Mouse (Mus musculus): ENCODE results near the gene Nol10.

Nol10 gene

GRCm38 (mm10) chr12:17360650-17361049, 12.4 kb downstream of the Nol10 start:
- DNase-seq (ENCODE audit: inconsistent age in 2 of 2, low spot score in 1 of 2), result no peak

- DNase-seq (ENCODE audit: inconsistent age in 2 of 2, low spot score in 1 of 2), result no peak
Measured at GRCm38 (mm10) chr12:17362316-17362715, 14.1 kb downstream of the Nol10 start.

DNA sequence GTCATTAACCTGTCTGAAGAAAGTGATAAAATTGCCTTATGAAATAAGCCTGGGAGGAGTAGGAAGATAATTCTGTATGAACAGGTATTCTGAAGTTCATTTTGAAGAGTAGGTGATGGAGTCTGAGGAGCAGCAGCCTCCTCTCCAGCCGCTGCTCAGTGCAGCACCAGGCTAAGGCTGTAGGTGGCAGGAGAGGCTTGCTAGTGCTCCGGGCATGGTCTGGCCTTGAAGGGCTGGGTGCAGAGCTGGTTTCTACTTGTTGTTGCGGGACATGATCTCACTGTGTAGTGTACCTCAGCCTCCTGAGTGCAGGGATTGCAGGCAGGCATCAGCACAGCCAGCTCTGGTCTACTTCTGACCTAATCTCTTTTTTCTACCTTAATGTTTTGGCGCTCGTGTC, 18.7 kb downstream of the Nol10 start:
- DNase-seq (ENCODE audit: inconsistent age in 2 of 2, low spot score in 1 of 2), result peak; percentile 86 to 93

GRCm38 (mm10) chr12:17369111-17369510, 20.9 kb downstream of the Nol10 start:
- DNase-seq (ENCODE audit: inconsistent age in 2 of 2, low spot score in 1 of 2), result peak in 1 of 2 experiments; percentile 56

DNA sequence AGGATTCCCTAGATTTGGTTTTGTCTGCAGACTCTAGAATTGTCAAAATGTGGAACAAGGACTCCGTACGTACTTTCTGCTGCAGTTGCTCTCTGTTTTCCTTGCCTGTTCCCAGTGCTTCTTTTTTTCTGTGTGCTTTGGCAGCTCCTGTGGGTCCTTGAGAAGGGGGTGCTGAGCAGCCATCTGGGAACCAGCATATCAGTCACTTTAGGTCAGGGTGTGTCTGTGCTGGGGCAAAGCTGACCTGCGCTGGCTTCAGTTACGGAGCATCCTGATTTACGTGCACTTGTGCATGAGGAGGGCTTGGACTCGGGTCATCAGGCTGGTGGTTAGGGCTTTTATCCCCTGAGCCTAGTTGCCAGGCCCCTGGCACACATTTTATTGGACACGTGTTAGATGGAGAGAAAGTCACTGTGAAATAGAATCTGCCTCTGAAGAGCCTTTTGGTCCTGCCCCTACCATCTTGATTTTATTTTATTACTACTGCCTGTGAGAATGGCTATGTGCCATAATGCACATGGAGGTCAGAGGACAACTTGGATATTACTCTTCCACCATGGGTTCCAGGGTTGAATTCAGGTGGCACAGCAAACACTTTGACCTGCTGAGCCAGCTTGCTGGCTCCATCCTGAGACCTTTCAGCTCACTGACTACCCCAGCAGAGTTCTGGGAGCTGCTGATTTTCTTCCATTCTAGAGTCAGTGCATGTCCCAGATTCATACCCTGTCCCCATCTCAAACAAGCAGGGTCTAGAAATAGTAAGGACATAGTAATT, 21.5 kb downstream of the Nol10 start:
- peak; percentile 34 to 74 for DNase-seq (ENCODE audit: inconsistent age in 2 of 2, low spot score in 1 of 2)

- no peak for DNase-seq (ENCODE audit: inconsistent age in 2 of 2, low spot score in 1 of 2)
Measured at GRCm38 (mm10) chr12:17371589-17372235, 23.5 kb downstream of the Nol10 start.

- no peak for DNase-seq (ENCODE audit: inconsistent age in 2 of 2, low spot score in 1 of 2)
Measured at GRCm38 (mm10) chr12:17372696-17373095, 24.4 kb downstream of the Nol10 start.

DNA sequence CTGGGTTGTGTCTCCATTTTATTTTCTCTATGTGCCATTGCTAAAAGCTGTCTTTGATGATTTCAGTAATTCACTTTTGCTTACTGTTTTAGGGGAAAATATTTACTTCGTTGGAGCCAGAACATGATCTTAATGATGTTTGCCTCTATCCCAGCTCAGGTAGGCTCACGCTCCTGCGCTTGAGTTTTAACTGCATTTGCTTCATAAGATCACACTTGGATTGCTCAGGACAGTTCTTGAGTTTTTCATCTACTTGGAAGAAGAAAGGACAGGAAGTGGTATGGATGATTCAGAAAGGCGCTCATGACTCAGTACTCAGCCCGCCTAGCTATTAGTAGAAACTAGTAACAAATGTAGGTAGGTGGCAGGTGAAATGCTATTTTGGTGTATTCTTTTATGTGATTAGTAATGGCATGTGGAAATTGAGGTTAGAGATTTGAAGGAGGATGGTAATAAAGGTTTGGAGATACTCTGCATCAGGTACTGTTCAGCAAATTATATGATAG, 25.3 kb downstream of the Nol10 start:
- DNase-seq (ENCODE audit: inconsistent age in 2 of 2, low spot score in 1 of 2), result no peak

DNA sequence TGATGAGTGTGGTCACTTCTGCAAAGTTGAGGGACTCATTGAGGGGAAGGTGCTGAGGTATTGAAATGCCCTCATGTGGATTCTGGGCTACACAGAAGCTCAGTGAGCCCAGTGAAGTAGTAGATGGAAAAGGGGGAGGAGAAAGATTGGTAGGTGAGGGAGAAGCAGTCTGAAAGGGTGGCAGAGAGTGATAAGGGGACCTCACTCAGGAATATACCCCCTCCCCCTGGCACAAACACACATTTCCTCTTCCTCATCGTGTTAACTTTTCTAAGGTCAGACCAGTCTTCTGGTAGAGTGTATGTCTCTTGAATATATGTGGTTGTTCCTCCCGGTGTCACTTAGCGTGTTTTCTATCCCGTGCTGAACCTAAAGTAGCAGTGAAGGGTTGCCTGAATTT, 27.0 kb downstream of the Nol10 start:
- DNase-seq (ENCODE audit: inconsistent age in 2 of 2, low spot score in 1 of 2), result no peak

DNA sequence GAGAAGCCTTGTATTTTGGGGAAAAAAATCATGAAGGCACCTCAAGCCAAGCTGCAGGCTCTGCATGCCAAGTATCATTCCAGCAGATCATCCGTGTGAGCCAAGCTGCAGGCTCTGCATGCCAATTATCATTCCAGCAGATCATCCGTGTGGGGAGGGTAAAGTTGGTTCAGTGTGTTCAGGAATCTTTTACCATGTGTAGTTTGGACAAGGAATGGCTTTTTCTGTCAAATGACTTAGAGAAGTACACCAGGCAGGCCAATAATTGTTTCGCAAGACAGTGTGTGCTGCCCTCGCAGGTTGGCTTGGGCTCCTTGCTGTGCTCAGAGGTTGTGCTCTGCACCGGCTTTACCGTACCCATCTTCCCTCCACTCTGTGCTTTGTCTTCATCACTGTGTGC, 28.3 kb downstream of the Nol10 start:
- no peak for DNase-seq (ENCODE audit: inconsistent age in 2 of 2, low spot score in 1 of 2)

GRCm38 (mm10) chr12:17380991-17381390, 32.7 kb downstream of the Nol10 start:
- DNase-seq (ENCODE audit: inconsistent age in 2 of 2, low spot score in 1 of 2), result no peak

DNA sequence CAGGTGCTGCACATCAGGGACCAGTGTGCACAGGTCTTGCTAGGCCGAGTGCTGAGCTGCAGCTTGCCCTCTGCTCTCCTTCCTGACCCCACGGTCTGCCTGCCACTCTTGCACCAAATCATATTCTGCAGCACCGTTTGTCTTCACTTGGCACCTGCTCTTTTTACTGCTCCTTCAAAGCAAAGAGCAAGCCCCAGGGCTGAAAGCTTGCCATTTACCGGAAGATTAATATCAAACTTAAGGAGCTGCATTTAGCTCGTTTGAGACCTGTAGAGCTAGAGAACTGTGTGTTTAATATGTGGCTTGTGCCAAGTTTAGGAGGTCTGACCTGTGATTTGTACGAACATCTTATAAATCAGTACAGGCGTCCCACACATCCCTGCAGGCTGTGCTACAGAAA, 34.5 kb downstream of the Nol10 start:
- DNase-seq (ENCODE audit: inconsistent age in 2 of 2, low spot score in 1 of 2), result peak in 1 of 2 experiments; percentile 39

- peak in 1 of 2 experiments; percentile 71 for DNase-seq (ENCODE audit: inconsistent age in 2 of 2, low spot score in 1 of 2)
Measured at GRCm38 (mm10) chr12:17386896-17387295, 38.6 kb downstream of the Nol10 start.

- peak; percentile 46 to 73 for DNase-seq (ENCODE audit: inconsistent age in 2 of 2, low spot score in 1 of 2)
Measured at GRCm38 (mm10) chr12:17387332-17388135, 39.3 kb downstream of the Nol10 start.

- DNase-seq (ENCODE audit: inconsistent age in 2 of 2, low spot score in 1 of 2), result no peak
Measured at GRCm38 (mm10) chr12:17388136-17388437, 39.8 kb downstream of the Nol10 start.

DNA sequence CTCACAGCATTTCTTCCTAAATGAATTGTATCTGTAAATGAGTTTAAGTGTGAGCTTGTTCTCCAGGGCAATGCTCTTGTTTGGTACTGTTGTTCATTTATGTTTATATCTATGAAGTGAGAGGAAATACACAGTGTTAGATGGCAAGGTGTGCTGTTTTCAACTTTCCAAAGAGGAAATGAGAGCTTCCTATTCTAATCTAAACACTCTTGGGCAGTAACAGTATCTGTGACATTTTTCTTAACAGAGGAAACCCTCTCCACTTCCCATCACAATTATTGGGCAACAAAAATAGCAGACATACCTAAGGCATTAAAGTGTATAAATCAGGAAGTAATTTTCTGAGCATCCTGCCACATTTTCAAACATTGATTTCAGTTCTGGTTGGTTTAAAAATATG, 41.8 kb downstream of the Nol10 start:
- DNase-seq (ENCODE audit: inconsistent age in 2 of 2, low spot score in 1 of 2), result no peak

GRCm38 (mm10) chr12:17390510-17390909, 42.3 kb downstream of the Nol10 start:
- DNase-seq (ENCODE audit: inconsistent age in 2 of 2, low spot score in 1 of 2), result peak; percentile 43 to 65

- DNase-seq (ENCODE audit: inconsistent age in 2 of 2, low spot score in 1 of 2), result peak in 1 of 2 experiments; percentile 47
Measured at GRCm38 (mm10) chr12:17393148-17393547, 44.9 kb downstream of the Nol10 start.

- peak in 1 of 2 experiments; percentile 54 for DNase-seq (ENCODE audit: inconsistent age in 2 of 2, low spot score in 1 of 2)
Measured at GRCm38 (mm10) chr12:17397150-17397549, 48.9 kb downstream of the Nol10 start.

DNA sequence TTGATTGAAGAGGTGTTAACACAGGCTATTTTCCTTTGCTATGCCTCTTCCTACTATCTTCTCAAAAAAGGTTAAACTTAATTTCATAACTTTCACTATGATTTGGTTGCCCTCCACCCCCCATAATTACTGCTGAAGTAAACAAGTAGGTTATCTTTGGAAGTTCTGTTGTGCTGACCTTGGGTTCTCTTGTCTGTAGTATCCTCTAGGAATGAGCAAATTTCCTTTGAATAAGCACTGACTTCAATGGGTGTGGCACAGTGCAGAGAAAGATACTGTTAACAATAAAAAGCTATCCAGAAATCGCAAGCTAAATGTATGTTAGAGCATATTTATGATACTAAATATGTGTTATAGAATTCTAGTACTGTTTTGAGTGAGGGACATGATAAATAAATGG, 53.2 kb downstream of the Nol10 start:
- DNase-seq (ENCODE audit: inconsistent age in 2 of 2, low spot score in 1 of 2), result no peak

GRCm38 (mm10) chr12:17402116-17402515, 53.9 kb downstream of the Nol10 start:
- DNase-seq (ENCODE audit: inconsistent age in 2 of 2, low spot score in 1 of 2), result no peak

DNA sequence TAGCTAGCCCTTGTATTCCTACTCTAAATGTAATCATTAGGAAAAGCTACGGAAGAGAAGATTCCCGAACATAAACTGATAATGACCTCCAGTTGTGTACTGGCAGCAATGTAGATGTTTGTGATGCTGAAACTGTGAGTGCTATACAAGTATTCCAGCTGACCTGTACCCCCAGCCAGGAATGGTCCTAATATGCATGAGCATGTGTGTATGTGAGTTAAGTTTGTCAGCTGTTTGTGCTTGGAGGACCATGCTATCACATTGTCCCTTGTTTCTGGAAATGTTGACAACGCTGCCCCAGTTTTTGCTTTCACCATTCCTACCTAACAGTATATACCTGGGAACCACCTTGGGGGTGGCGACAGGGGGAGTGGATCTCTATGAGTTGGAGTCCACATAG, 55.7 kb downstream of the Nol10 start:
- DNase-seq (ENCODE audit: inconsistent age in 2 of 2, low spot score in 1 of 2), result no peak
